Mouse (Mus musculus) brain, embryonic 14.5 days (tissue): ENCODE data around the gene C2cd4d.

Experiments used
- CTCF ChIP-seq: fragments of 200-500 bp; IDR thresholded peaks from 2 replicates; pipeline ENCODE4 v1.5.1; 2012; ENCODE audit warnings: inconsistent platforms, mild to moderate bottlenecking, moderate library complexity, borderline replicate concordance; ENCODE audit not compliant: insufficient read depth, insufficient read length; ENCODE audit errors: extremely low read depth
- POLR2A ChIP-seq: fragments of 200-500 bp; IDR thresholded peaks from 2 replicates; pipeline ENCODE4 v1.6.1; 2012; ENCODE audit warnings: mild to moderate bottlenecking, inconsistent platforms, borderline replicate concordance; ENCODE audit not compliant: poor library complexity, insufficient read depth, insufficient read length, severe bottlenecking; ENCODE audit errors: extremely low read depth

- TF ChIP-seq CTCF (no peak), POLR2A (no peak)
These were observed 18.1 kb upstream of the C2cd4d start for GRCm38 (mm10) chr3:94344182-94344581.
